8 mouse cellular contexts compared by ENCODE assay signal in the genomic region with DNA sequence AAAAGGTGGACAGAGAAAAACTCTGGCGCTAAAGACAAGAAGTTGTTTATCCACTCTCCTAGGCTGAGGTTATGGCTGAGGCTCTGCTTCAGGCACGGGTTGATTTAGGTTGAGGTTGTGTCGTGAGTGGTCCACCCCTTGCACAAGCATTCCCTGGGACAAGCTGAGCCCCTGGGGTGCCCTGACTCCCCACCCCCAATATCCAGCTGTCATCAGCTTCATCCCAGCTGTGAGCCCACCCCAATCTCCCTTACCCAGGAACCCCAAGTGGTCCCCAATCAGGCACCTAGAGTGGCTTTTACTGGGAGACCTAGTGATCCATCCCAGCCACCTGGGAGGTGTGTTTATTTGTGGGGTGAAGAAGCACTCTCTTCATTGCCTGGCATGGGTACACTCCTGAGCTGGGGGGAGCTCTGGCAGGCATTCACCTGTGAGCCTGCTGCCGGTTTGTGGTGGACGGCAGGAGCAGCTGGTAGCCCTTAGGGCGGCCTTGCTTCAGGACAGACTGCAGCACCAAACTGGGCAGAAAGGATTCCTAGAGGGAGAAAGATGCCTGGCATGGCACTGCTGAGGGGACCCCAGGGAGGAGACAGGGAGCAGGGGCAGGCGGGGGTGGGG. TPM values are rescaled to one million over a fixed set of nuclear protein-coding genes. Genes with fewer than 3 reads are reported as not detected.
A peak's percentile ranks its signal among the peaks of the same experiment; 100 is the strongest.
DNase-seq lines count a peak whose midpoint lies in the region; ATAC-seq and TF ChIP-seq lines count a peak whose summit lies in the region.

No protein-coding gene starts in this region.

- H3K79me2 ChIP-seq in myocyte (ENCODE audit: control insufficient read depth, insufficient read depth), result no peaks in the 10 kb centered on the region

- intact Hi-C loops in gastrocnemius, postnatal 14 days (cut with DNase I; ENCODE audit: low total_unique reads), result loop anchor here (10.0 kb wide), 1 partner anchor 331 kb away; no protein-coding TSS in a partner anchor
- intact Hi-C loops in left cerebral cortex, postnatal 14 days (cut with DNase I), result loop anchor here (2.0 kb wide), 2 partner anchors 325 to 355 kb away; no protein-coding TSS in a partner anchor

- no peaks in the 10 kb centered on the region for H3K27me3 ChIP-seq in kidney, embryonic 16.5 days (ENCODE audit: insufficient read depth, low read length)
- no peaks in the 10 kb centered on the region for H3K27me3 ChIP-seq in embryonic facial prominence, embryonic 15.5 days
- 0 out of 2 replicates have a peak, but pooled peaks cover 6% of the 10 kb centered on the region for H3K27me3 ChIP-seq in intestine, embryonic 14.5 days (replicated peaks; ENCODE audit: control insufficient read depth, insufficient read depth, low read length)
- H3K27me3 ChIP-seq in myocyte (ENCODE audit: control insufficient read depth, insufficient read depth, insufficient read length), result no peaks in the 10 kb centered on the region

- DNase-seq in kidney, adult 9 months, result no peak
- DNase-seq in intestine, embryonic 14.5 days (ENCODE audit: low spot score), result no peak
- DNase-seq in gastrocnemius, postnatal 14 days, result no peak
- DNase-seq in cerebellum, adult 9-11 months, result no peak
- DNase-seq in left cerebral cortex, postnatal 14 days (ENCODE audit: low spot score in 2 of 2), result no peak

- peak overlapping the region; percentile 73 for H3K9ac ChIP-seq in kidney, embryonic 16.5 days (replicated peaks; ENCODE audit: low read length)
- no peak overlapping the region for H3K9ac ChIP-seq in embryonic facial prominence, embryonic 15.5 days
- H3K9ac ChIP-seq in intestine, embryonic 14.5 days (ENCODE audit: low read length), result no peak overlapping the region

- H3K4me1 ChIP-seq in kidney, embryonic 16.5 days (ENCODE audit: insufficient read depth, low read length), result peaks cover 36% of the 10 kb centered on the region
- H3K4me1 ChIP-seq in embryonic facial prominence, embryonic 15.5 days, result peaks cover 29% of the 10 kb centered on the region
- H3K4me1 ChIP-seq in intestine, embryonic 14.5 days (replicated peaks; ENCODE audit: control insufficient read depth, insufficient read depth, low read length), result peaks cover 13% of the 10 kb centered on the region; the same call in 1 of the 2 replicates

- H3K4me3 ChIP-seq in kidney, embryonic 16.5 days (ENCODE audit: low read length), result peak overlapping the region; percentile 47; the same call in 1 of the 2 replicates
- peak overlapping the region; percentile 45 for H3K4me3 ChIP-seq in embryonic facial prominence, embryonic 15.5 days (replicated peaks)
- 0 out of 2 replicates have a peak overlapping the region, but pooled peaks have one; percentile 36 for H3K4me3 ChIP-seq in intestine, embryonic 14.5 days (ENCODE audit: low read depth, low read length)
- peak overlapping the region; percentile 22 for H3K4me3 ChIP-seq in myocyte

- H3K9me3 ChIP-seq in kidney, embryonic 16.5 days (ENCODE audit: low read length), result no peaks in the 10 kb centered on the region
- no peaks in the 10 kb centered on the region for H3K9me3 ChIP-seq in embryonic facial prominence, embryonic 15.5 days (replicated peaks)
- no peaks in the 10 kb centered on the region for H3K9me3 ChIP-seq in intestine, embryonic 14.5 days (ENCODE audit: control insufficient read depth, low read length)

- no peak for TF ChIP-seq POLR2A in myocyte (IDR thresholded peaks at IDR 0.05; ENCODE audit: insufficient read length, low read depth)

- peak overlapping the region; percentile 65 for H3K4me2 ChIP-seq in kidney, embryonic 16.5 days (replicated peaks; ENCODE audit: low read depth, low read length)
- H3K4me2 ChIP-seq in embryonic facial prominence, embryonic 15.5 days (replicated peaks), result peak overlapping the region; percentile 77
- H3K4me2 ChIP-seq in intestine, embryonic 14.5 days (ENCODE audit: low read length), result peak overlapping the region; percentile 64
- peak overlapping the region; percentile 98 for H3K4me2 ChIP-seq in myocyte (ENCODE audit: low read depth)

- ATAC-seq in kidney, embryonic 16.5 days (ENCODE audit: low FRiP score, low TSS enrichment), result no peak
- ATAC-seq in embryonic facial prominence, embryonic 15.5 days (ENCODE audit: insufficient number of reproducible peaks, low FRiP score, low TSS enrichment, low read depth), result no peak
- ATAC-seq in intestine, embryonic 14.5 days (replicated peaks; ENCODE audit: low FRiP score, low TSS enrichment, low read depth), result no peak

- no peaks in the 10 kb centered on the region for H3K36me3 ChIP-seq in kidney, embryonic 16.5 days (ENCODE audit: insufficient read depth, low read length)
- no peaks in the 10 kb centered on the region for H3K36me3 ChIP-seq in embryonic facial prominence, embryonic 15.5 days
- no peaks in the 10 kb centered on the region for H3K36me3 ChIP-seq in intestine, embryonic 14.5 days (ENCODE audit: control insufficient read depth, insufficient read depth, low read length)
- H3K36me3 ChIP-seq in myocyte (ENCODE audit: control insufficient read depth, insufficient read depth), result no peaks in the 10 kb centered on the region

- H3K27ac ChIP-seq in kidney, embryonic 16.5 days (ENCODE audit: low read length), result no peak overlapping the region
- H3K27ac ChIP-seq in embryonic facial prominence, embryonic 15.5 days (replicated peaks), result peak overlapping the region; percentile 80; the same call in 1 of the 2 replicates
- H3K27ac ChIP-seq in intestine, embryonic 14.5 days (ENCODE audit: low read depth), result no peak overlapping the region

- WGBS in kidney, embryonic 16.5 days, result 63% methylated on average over 7 of the region's 7 CpGs
- WGBS in embryonic facial prominence, embryonic 15.5 days, result 66% methylated on average over 7 of the region's 7 CpGs
- 78% methylated on average over 7 of the region's 7 CpGs for WGBS in intestine, embryonic 14.5 days

- H3ac ChIP-seq in myocyte (ENCODE audit: control insufficient read depth, insufficient read length), result peak overlapping the region; percentile 16

TF ChIP-seq in myocyte, 11 proteins besides CTCF, POLR2A, EP300 and RAD21:
- TF ChIP-seq TCF3 (IDR thresholded peaks at IDR 0.05; ENCODE audit: insufficient read length, low read depth), result no peak
- peak in 2 of 3 experiments; percentile 17 to 39 for TF ChIP-seq MYOG (IDR thresholded peaks at IDR 0.05; ENCODE audit: control insufficient read depth in 1 of 3, insufficient read depth in 1 of 3, insufficient read length in 2 of 3, low read depth in 2 of 3)

RNA-seq across cellular contexts. Expression of a gene that starts 8.1 kb away (rescaled TPM):
- polyA plus RNA-seq in kidney, embryonic 16.5 days (2015; fragmentation: Nextera tagmentation; extraction: Ambion mirVana), result 5.1 and 5.2 TPM in 2 replicates
- polyA plus RNA-seq in embryonic facial prominence, embryonic 15.5 days (2015; fragmentation: Nextera tagmentation; extraction: Ambion mirVana), result 2.7 and 3.7 TPM in 2 replicates
- polyA plus RNA-seq in intestine, embryonic 14.5 days (2014; fragmentation: Nextera tagmentation; extraction: Ambion mirVana), result 2.1 and 2.2 TPM in 2 replicates
- polyA plus RNA-seq in myocyte (2012; fragmentation: generic; extraction: Trizol), result 0.12 TPM
- total RNA-seq in gastrocnemius, postnatal 14 days (2021), result under 1 TPM; 0.44 to 0.45 TPM
- 1 to 10 TPM; 2.4 to 3.6 TPM for total RNA-seq in left cerebral cortex, postnatal 14 days (2021)

RNA-seq across cellular contexts. Expression of a gene that starts 12.2 kb away (rescaled TPM):
- polyA plus RNA-seq in kidney, embryonic 16.5 days (2015; fragmentation: Nextera tagmentation; extraction: Ambion mirVana), result 92.9 and 94.9 TPM in 2 replicates
- 85.9 and 87.0 TPM in 2 replicates for polyA plus RNA-seq in embryonic facial prominence, embryonic 15.5 days (2015; fragmentation: Nextera tagmentation; extraction: Ambion mirVana)
- 105 and 110 TPM in 2 replicates for polyA plus RNA-seq in intestine, embryonic 14.5 days (2014; fragmentation: Nextera tagmentation; extraction: Ambion mirVana)
- polyA plus RNA-seq in myocyte (2012; fragmentation: generic; extraction: Trizol), result 71.2 TPM
- 10 to 100 TPM; 17.0 to 20.8 TPM for total RNA-seq in gastrocnemius, postnatal 14 days (2021)
- 10 to 100 TPM; 39.6 to 40.7 TPM for total RNA-seq in left cerebral cortex, postnatal 14 days (2021)

RNA-seq across cellular contexts. Expression of a gene that starts 34.8 kb away (rescaled TPM):
- 39.0 and 42.7 TPM in 2 replicates for polyA plus RNA-seq in kidney, embryonic 16.5 days (2015; fragmentation: Nextera tagmentation; extraction: Ambion mirVana)
- polyA plus RNA-seq in embryonic facial prominence, embryonic 15.5 days (2015; fragmentation: Nextera tagmentation; extraction: Ambion mirVana), result 37.8 and 37.9 TPM in 2 replicates
- polyA plus RNA-seq in intestine, embryonic 14.5 days (2014; fragmentation: Nextera tagmentation; extraction: Ambion mirVana), result 25.9 and 31.2 TPM in 2 replicates
- polyA plus RNA-seq in myocyte (2012; fragmentation: generic; extraction: Trizol), result 44.9 TPM
- 1 to 10 TPM; 7.0 to 7.5 TPM for total RNA-seq in gastrocnemius, postnatal 14 days (2021)
- total RNA-seq in left cerebral cortex, postnatal 14 days (2021), result 10 to 100 TPM; 30.7 to 35.9 TPM

RNA-seq across cellular contexts. Expression of a gene that starts 39.4 kb away (rescaled TPM):
- polyA plus RNA-seq in kidney, embryonic 16.5 days (2015; fragmentation: Nextera tagmentation; extraction: Ambion mirVana), result 7.7 and 8.0 TPM in 2 replicates
- 77.3 and 88.8 TPM in 2 replicates for polyA plus RNA-seq in embryonic facial prominence, embryonic 15.5 days (2015; fragmentation: Nextera tagmentation; extraction: Ambion mirVana)
- polyA plus RNA-seq in intestine, embryonic 14.5 days (2014; fragmentation: Nextera tagmentation; extraction: Ambion mirVana), result 3.5 and 3.6 TPM in 2 replicates
- polyA plus RNA-seq in myocyte (2012; fragmentation: generic; extraction: Trizol), result 21.8 TPM
- total RNA-seq in gastrocnemius, postnatal 14 days (2021), result 1 to 10 TPM; 2.0 to 3.5 TPM
- total RNA-seq in left cerebral cortex, postnatal 14 days (2021), result 1 to 10 TPM; 2.3 to 3.3 TPM
